Mouse (Mus musculus) embryonic facial prominence, embryonic 11.5 days (tissue): ENCODE measurements at regions not wholly inside any gene's neighbourhood (a gene's known extent, or its start where the extent isn't known, plus 50 kb on each side); places are given as distances from the start of the nearest gene placed in this dataset.

Source experiments
- ATAC-seq: fragments of 200-750 bp; cut with Nextera tagmentation; replicated peaks from 2 replicates; pipeline ENCODE4 v1.8.0; 2017; ENCODE audit warnings: low read depth; ENCODE audit not compliant: insufficient number of reproducible peaks, low FRiP score, low TSS enrichment
- DNase-seq: peaks from one replicate; pipeline ENCODE4 v3.0.0-alpha.2; 2015; ENCODE audit warnings: low spot score
- H3K27ac ChIP-seq: fragments of 300-500 bp; sonication (generic); replicated peaks from 2 replicates; pipeline ENCODE4 v1.5.1; 2014; ENCODE audit warnings: mild to moderate bottlenecking, low read depth, low read length, control low read depth
- H3K27me3 ChIP-seq: fragments of 300-500 bp; sonication (generic); 2 replicates; pipeline ENCODE4 v1.6.1; 2014; ENCODE audit warnings: mild to moderate bottlenecking, low read length, moderate library complexity, mixed read lengths; ENCODE audit not compliant: control insufficient read depth, insufficient read depth
- H3K36me3 ChIP-seq: fragments of 300-500 bp; sonication (generic); replicated peaks from 2 replicates; pipeline ENCODE4 v1.6.1; 2014; ENCODE audit warnings: low read depth, mild to moderate bottlenecking, low read length, moderate library complexity, mixed read lengths; ENCODE audit not compliant: control insufficient read depth, insufficient read depth
- H3K4me1 ChIP-seq: fragments of 300-500 bp; sonication (generic); 2 replicates; pipeline ENCODE4 v1.6.1; 2014; ENCODE audit warnings: low read length, mixed read lengths; ENCODE audit not compliant: control insufficient read depth, insufficient read depth
- H3K4me2 ChIP-seq: fragments of 300-500 bp; sonication (generic); 2 replicates; pipeline ENCODE4 v1.6.1; 2014; ENCODE audit warnings: low read depth, mild to moderate bottlenecking, control low read depth, low read length, moderate library complexity
- H3K4me3 ChIP-seq: fragments of 300-500 bp; sonication (generic); 2 replicates; pipeline ENCODE4 v1.5.1; 2014; ENCODE audit warnings: low read depth, low read length, control low read depth
- H3K9ac ChIP-seq: fragments of 300-500 bp; sonication (generic); replicated peaks from 2 replicates; pipeline ENCODE4 v1.6.1; 2014; ENCODE audit warnings: mild to moderate bottlenecking, control low read depth, low read length
- H3K9me3 ChIP-seq: fragments of 300-500 bp; sonication (generic); replicated peaks from 2 replicates; pipeline ENCODE4 v1.6.1; 2016; ENCODE audit warnings: mild to moderate bottlenecking, low read length, inconsistent platforms, mixed read lengths; ENCODE audit not compliant: control insufficient read depth
- WGBS: fragments of 180-500 bp; shearing (Covaris S2); extraction: QIAGEN DNeasy Blood & Tissue Kit; methylation state at CpG from one replicate; pipeline ENCODE4 v1.1.7; 2014; 5-methylcytosine and 5-hydroxymethylcytosine counted together

DNA sequence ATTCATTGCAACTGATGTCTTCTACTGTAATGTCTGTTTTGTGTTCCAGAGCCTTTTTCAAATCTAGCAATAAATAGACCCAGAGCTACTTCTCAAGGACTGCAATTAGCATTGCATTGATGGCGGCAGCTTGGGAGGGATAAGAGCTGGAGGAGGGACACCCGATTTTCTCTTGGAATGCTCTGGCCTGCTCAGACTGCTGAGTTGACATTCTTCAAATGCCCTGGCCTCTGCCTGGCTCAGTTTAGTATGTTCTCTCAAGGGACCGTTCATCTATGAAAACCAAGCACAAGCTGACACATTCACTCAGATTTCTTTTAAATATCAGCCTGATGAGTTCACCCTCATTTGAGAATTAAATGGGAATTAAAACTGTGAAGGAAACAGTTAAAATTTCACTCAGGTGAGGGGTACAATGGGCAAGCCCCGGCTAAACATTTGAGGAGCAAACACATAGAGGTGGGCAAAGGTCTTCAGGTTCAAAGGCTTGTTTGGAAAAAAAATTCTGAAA, 70.5 kb upstream of the Bcl6 start:
- DNase-seq = no peak
- Histone ChIP-seq H3K9me3 (no peaks in the 10 kb centered on the region), H3K4me2 (no peak overlapping the region), H3K4me1 (no peaks in the 10 kb centered on the region), H3K36me3 (no peaks in the 10 kb centered on the region), H3K4me3 (no peak overlapping the region), H3K27ac (no peak overlapping the region), H3K27me3 (no peaks in the 10 kb centered on the region), H3K9ac (no peak overlapping the region)
- WGBS = 68% methylated on average over 4 of the region's 4 CpGs
- no peak for ATAC-seq

- Histone ChIP-seq H3K36me3 (no peaks in the 10 kb centered on the region), H3K4me3 (no peak overlapping the region), H3K4me1 (no peaks in the 10 kb centered on the region), H3K27me3 (no peaks in the 10 kb centered on the region), H3K9me3 (no peaks in the 10 kb centered on the region), H3K4me2 (no peak overlapping the region), H3K27ac (no peak overlapping the region), H3K9ac (no peak overlapping the region)
- DNase-seq = peak; percentile 41
- 38% methylated on average over 11 of the region's 11 CpGs for WGBS
- ATAC-seq = 0 out of 2 replicates have a peak, but pooled peaks have one; percentile 14
Measured at GRCm38 (mm10) chr16:24056885-24057531, 68.4 kb upstream of the Bcl6 start.

DNA sequence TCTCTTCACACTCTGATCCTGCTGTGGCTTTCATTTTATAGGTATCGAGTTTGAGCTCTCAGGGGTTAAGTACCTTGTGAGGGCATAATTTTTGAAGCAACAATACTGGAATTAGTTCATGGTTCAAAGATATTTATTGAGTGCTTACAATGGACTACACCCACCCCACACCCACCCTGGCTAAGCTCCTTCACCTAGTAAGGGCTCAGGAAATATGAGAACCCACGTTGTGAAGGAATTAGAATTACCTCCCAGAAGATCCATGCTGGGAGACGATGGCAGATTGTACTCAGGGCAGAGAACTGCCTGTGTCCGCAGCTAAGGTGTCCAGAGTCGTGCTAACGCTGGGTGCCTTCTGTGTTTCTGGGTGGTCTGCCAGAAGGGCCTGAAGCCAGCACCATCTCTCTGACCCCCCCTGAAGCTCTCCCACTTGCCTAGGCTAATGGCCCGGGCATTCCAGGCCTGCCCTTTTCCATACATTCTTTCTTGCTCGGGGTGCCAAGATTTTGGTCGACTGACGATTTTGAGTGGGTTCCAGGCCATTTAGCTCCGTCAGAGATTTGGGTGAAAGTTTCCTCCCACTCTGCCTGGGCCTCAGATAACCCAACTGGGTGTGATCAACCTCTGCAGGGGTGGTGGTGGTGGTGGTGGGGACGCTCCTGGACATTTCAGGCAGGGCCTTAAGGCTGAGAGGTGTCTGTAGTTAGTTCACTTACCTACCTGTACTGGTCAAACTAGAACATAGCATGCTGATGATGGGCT, 67.7 kb upstream of the Bcl6 start:
- ATAC-seq (peak; percentile 29; the same call in 1 of the 2 replicates), DNase-seq (no peak)
- no peaks in the 10 kb centered on the region for H3K36me3 ChIP-seq
- no peak overlapping the region for H3K4me3 ChIP-seq
- H3K9ac ChIP-seq = no peak overlapping the region
- WGBS = 64% methylated on average over 12 of the region's 12 CpGs
- H3K4me2 ChIP-seq = no peak overlapping the region
- no peaks in the 10 kb centered on the region for H3K9me3 ChIP-seq
- H3K27me3 ChIP-seq = no peaks in the 10 kb centered on the region
- no peak overlapping the region for H3K27ac ChIP-seq
- H3K4me1 ChIP-seq = no peaks in the 10 kb centered on the region

DNA sequence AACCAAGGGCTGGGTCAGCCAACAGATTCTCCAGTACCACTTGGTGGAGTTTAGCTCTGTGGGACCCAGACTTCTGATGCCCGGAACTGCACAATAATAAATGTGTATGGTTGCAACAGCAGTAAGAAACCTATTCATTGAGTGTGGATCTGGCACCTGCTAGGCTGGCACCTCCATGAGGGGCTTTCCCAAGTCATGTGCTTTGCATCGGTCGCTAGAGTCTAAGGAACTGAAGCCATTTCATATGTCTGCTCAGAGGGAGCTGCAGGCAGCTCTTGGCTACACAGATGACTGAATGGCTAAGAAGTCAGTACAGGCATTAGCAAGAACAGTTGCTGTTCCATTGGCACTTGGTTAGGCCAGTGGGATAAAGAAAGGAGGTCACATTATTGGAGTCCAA, 65.6 kb upstream of the Bcl6 start:
- DNase-seq (no peak), ATAC-seq (no peak)
- no peak overlapping the region for H3K4me2 ChIP-seq
- H3K9ac ChIP-seq = no peak overlapping the region
- no peaks in the 10 kb centered on the region for H3K36me3 ChIP-seq
- 96% methylated on average over 3 of the region's 3 CpGs for WGBS
- no peak overlapping the region for H3K4me3 ChIP-seq
- H3K9me3 ChIP-seq = no peaks in the 10 kb centered on the region
- no peaks in the 10 kb centered on the region for H3K27me3 ChIP-seq
- H3K4me1 ChIP-seq = no peaks in the 10 kb centered on the region
- H3K27ac ChIP-seq = no peak overlapping the region

DNA sequence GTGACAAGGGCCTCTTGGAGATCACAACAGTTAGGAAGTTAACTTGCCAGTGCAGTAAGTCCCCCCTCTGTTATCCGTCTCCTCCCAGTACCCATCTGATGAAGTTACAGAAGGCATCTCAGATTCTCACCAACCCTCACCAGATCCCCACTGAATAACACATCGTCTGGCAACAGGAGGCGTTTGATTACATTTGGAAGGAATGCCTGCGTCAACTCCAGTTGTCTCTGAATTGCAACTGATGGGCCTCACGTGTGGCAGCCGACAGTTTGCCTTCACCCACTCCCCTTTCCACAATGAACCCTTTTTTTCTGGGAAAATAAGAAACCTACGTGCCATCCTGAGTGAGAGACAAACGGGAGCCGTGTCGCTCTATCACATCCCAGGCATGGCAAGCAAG, 64.8 kb upstream of the Bcl6 start:
- Histone ChIP-seq H3K4me3 (no peak overlapping the region), H3K4me1 (no peaks in the 10 kb centered on the region), H3K4me2 (no peak overlapping the region), H3K9me3 (no peaks in the 10 kb centered on the region), H3K36me3 (no peaks in the 10 kb centered on the region), H3K27me3 (no peaks in the 10 kb centered on the region), H3K9ac (no peak overlapping the region), H3K27ac (no peak overlapping the region)
- WGBS = 76% methylated on average over 10 of the region's 10 CpGs
- no peak for ATAC-seq
- no peak for DNase-seq

DNA sequence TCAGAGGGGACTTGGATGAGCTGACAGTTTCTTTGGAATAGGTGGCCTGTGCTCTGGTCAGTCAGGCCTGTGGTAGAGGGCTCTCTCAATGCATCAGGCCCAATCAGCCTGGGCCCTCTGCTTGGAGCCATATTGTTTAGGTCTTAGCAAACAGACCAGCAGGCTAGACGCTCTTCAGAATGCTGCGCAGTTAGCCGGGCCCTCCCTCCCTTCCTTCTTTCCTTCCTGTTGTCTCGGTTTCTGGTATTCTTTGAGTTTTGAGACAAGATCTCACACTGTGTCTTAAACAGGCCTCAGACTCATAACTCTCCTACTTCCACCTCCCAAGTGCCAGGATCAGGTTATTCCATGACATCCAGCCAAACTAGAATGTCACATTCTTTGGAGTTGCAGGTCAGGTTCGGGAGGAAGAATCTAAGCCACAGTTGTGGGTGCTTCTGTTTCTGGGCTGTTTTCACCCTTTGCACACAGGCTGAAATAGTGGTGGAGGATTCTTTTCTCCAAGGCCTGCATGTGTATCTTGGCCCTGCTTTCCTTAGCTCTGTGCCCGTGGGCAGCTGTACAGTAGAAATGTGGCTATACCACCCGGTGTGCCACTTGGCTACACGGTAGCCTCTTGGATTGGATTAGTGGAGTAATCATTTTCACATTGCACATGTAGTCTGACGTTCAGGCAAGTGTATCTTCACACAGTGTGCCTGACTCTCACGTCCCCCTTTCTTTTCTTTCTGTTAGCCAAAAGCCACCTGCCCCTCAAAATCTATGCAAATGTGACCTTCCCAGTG, 62.4 kb upstream of the Bcl6 start:
- H3K27ac ChIP-seq = no peak overlapping the region
- H3K4me2 ChIP-seq = no peak overlapping the region
- H3K36me3 ChIP-seq = no peaks in the 10 kb centered on the region
- ATAC-seq (no peak), DNase-seq (no peak)
- no peak overlapping the region for H3K4me3 ChIP-seq
- no peak overlapping the region for H3K9ac ChIP-seq
- no peaks in the 10 kb centered on the region for H3K4me1 ChIP-seq
- 90% methylated on average over 10 of the region's 10 CpGs for WGBS
- H3K27me3 ChIP-seq = no peaks in the 10 kb centered on the region
- no peaks in the 10 kb centered on the region for H3K9me3 ChIP-seq

DNA sequence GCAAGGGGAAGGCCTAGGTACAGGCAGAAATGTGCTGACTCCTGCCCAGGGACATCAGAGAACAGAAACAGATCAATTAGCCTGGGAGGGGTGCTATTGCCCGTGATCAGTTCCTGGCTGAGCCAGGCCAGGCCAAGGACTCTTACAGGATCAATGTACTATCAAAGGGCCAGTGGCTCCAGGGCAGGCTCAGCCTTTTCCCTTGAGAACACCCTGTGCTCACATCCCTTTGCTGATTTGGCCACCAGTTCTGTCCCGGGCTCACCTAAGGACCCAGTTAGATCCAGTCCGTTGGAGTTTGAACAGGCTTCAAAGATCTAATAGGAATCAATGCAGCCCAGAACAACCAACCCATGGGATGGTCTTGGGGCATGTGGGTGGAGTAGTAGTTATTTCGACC, 55.1 kb upstream of the Bcl6 start:
- DNase-seq (no peak), ATAC-seq (no peak)
- no peaks in the 10 kb centered on the region for H3K36me3 ChIP-seq
- H3K4me3 ChIP-seq = no peak overlapping the region
- H3K9ac ChIP-seq = no peak overlapping the region
- no peak overlapping the region for H3K27ac ChIP-seq
- H3K9me3 ChIP-seq = no peaks in the 10 kb centered on the region
- no peak overlapping the region for H3K4me2 ChIP-seq
- H3K27me3 ChIP-seq = no peaks in the 10 kb centered on the region
- no peaks in the 10 kb centered on the region for H3K4me1 ChIP-seq
- 81% methylated on average over 4 of the region's 4 CpGs for WGBS

GRCm38 (mm10) chr16:24042977-24043376, 54.3 kb upstream of the Bcl6 start:
- Histone ChIP-seq H3K4me1 (no peaks in the 10 kb centered on the region), H3K4me3 (no peak overlapping the region), H3K9ac (no peak overlapping the region), H3K27me3 (no peaks in the 10 kb centered on the region), H3K36me3 (no peaks in the 10 kb centered on the region), H3K4me2 (no peak overlapping the region), H3K9me3 (no peaks in the 10 kb centered on the region), H3K27ac (no peak overlapping the region)
- DNase-seq (no peak), ATAC-seq (no peak)
- WGBS = 88% methylated on average over 3 of the region's 3 CpGs
